In the genomic region with DNA sequence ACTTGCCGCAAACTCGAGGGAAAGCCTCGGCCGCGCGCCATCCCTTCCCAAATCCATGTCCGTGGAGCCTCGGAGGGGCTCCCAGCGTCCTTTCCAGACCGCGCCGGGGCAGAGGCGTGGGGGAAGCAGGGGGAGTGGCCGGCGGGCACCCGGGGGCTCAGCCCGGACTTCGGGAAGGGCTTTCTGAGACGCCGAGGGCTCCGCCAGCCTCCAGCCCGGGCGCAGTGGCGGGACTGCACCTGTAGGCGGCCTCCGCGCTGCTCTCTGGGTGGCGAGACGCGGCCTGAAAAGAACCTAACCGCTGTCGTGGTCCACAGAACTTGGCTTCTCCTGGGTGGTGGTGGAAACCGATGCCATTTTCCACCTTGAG, we compare ENCODE assay signal across 8 mouse cellular contexts. TPM values are rescaled to one million over a fixed set of nuclear protein-coding genes. Genes with fewer than 3 reads are reported as not detected.
DNase-seq lines count a peak whose midpoint lies in the region; ATAC-seq and TF ChIP-seq lines count a peak whose summit lies in the region.

No protein-coding gene starts in this region.

- peaks cover 7% of the 10 kb centered on the region; the same call in 1 of the 2 replicates for H3K27me3 ChIP-seq in cerebellum, adult 2 months (ENCODE audit: control insufficient read depth, insufficient read depth, low read length)
- no peaks in the 10 kb centered on the region for H3K27me3 ChIP-seq in lung, embryonic 15.5 days

- peak; percentile 89 for DNase-seq in Muller cell, postnatal 12 days (ENCODE audit: inconsistent ontology term)
- peak; percentile 39 to 55 for DNase-seq in cerebellum, adult 2 months
- DNase-seq in forelimb bud, embryonic 11.5 days (ENCODE audit: low read depth, low spot score) = peak; percentile 85
- DNase-seq in heart, postnatal 4 days = peak; percentile 94
- peak; percentile 39 to 71 for DNase-seq in layer of hippocampus, adult 2 months (ENCODE audit: low spot score in 2 of 2)
- DNase-seq in thymus, postnatal 14 days = peak; percentile 50

- no peak overlapping the region; the same call in 1 of the 2 replicates for H3K27ac ChIP-seq in cerebellum, adult 2 months (ENCODE audit: insufficient read depth, low read length)
- H3K27ac ChIP-seq in layer of hippocampus, adult 2 months = peak overlapping the region; percentile 90
- peak overlapping the region; percentile 99 for H3K27ac ChIP-seq in lung, embryonic 15.5 days
- H3K27ac ChIP-seq in olfactory bulb, adult 2 months (ENCODE audit: insufficient read depth, low read depth, low read length) = 0 out of 2 replicates have a peak overlapping the region, but pooled peaks have one; percentile 4

- H3K4me2 ChIP-seq in lung, embryonic 15.5 days = peak overlapping the region; percentile 97

- peak overlapping the region; percentile 88 for H3K9ac ChIP-seq in lung, embryonic 15.5 days

- under 1% methylated on average over 32 of the region's 33 CpGs for WGBS in cerebellum, adult 2 months
- WGBS in lung, embryonic 15.5 days = under 1% methylated on average over 33 of the region's 33 CpGs
- WGBS in olfactory bulb, adult 2 months = 2% methylated on average over 33 of the region's 33 CpGs

- H3K9me3 ChIP-seq in lung, embryonic 15.5 days = no peaks in the 10 kb centered on the region

- no peak for TF ChIP-seq POLR2A in cerebellum, adult 2 months (IDR thresholded peaks at IDR 0.05; ENCODE audit: borderline replicate concordance, insufficient read depth, low read length)
- TF ChIP-seq POLR2A in olfactory bulb, adult 2 months (IDR thresholded peaks at IDR 0.05; ENCODE audit: insufficient read depth, low read depth, low read length) = no peak

- peak; percentile 68 for ATAC-seq in lung, embryonic 15.5 days (ENCODE audit: borderline replicate concordance, extremely low read depth, low FRiP score, low TSS enrichment)

- H3K36me3 ChIP-seq in lung, embryonic 15.5 days = no peaks in the 10 kb centered on the region

- H3K4me3 ChIP-seq in cerebellum, adult 2 months (replicated peaks; ENCODE audit: insufficient read depth, low read depth, low read length) = peak overlapping the region; percentile 29
- H3K4me3 ChIP-seq in layer of hippocampus, adult 2 months = peak overlapping the region; percentile 83
- H3K4me3 ChIP-seq in lung, embryonic 15.5 days = peak overlapping the region; percentile 93
- H3K4me3 ChIP-seq in olfactory bulb, adult 2 months (ENCODE audit: insufficient read depth, low read depth, low read length) = peak overlapping the region; percentile 60

- TF ChIP-seq CTCF in cerebellum, adult 2 months (IDR thresholded peaks at IDR 0.05; ENCODE audit: borderline replicate concordance, insufficient read depth, low read depth, low read length) = peak; percentile 46; the same call in 1 of the 2 replicates
- peak; percentile 95 for TF ChIP-seq CTCF in layer of hippocampus, adult 2 months (conservative IDR thresholded peaks at IDR 0.05)
- peak; percentile 70 for TF ChIP-seq CTCF in olfactory bulb, adult 2 months (IDR thresholded peaks at IDR 0.05; ENCODE audit: insufficient read depth, low read depth, low read length)

- 0 out of 2 replicates have a peak, but pooled peaks cover 3% of the 10 kb centered on the region for H3K4me1 ChIP-seq in cerebellum, adult 2 months (ENCODE audit: control insufficient read depth, insufficient read depth, low read length)
- peaks cover 21% of the 10 kb centered on the region for H3K4me1 ChIP-seq in lung, embryonic 15.5 days
- peaks cover 20% of the 10 kb centered on the region for H3K4me1 ChIP-seq in olfactory bulb, adult 2 months (ENCODE audit: control insufficient read depth, insufficient read depth, low read length)

RNA-seq across cellular contexts. Expression of gene Jag1, which starts 0.9 kb away (rescaled TPM):
- 2.4 and 3.1 TPM in 2 replicates for polyA plus RNA-seq in cerebellum, adult 2 months (2012; rRNA removed)
- total RNA-seq in heart, postnatal 4 days (2021) = 10 to 100 TPM; 18.9 to 21.9 TPM
- total RNA-seq in layer of hippocampus, adult 2 months (2021) = 10 to 100 TPM; 10.4 to 11.0 TPM
- 15.0 and 15.2 TPM in 2 replicates for polyA plus RNA-seq in lung, embryonic 15.5 days (2015; fragmentation: Nextera tagmentation; extraction: Ambion mirVana)
- not detected in 2 replicates for polyA plus RNA-seq in olfactory bulb, adult 2 months (2012; ENCODE audit: insufficient read depth, insufficient read length, low replicate concordance, missing spikeins)

Comparison
In these comparisons a context has a peak if more than half of its experiments do, and no peak if none do; other contexts are left out.
1. H3K4me3 ChIP-seq: peak in every context shown above with its lines; median percentile 93 in lung, embryonic 15.5 days; 83 in layer of hippocampus, adult 2 months; 60 in olfactory bulb, adult 2 months; 29 in cerebellum, adult 2 months.